Mouse (Mus musculus) testis, postnatal 14 days (tissue): ENCODE data around the gene Pnkd.
"Not testable (repeated sequence)": the region's sequence is repeated elsewhere in the genome, so short reads cannot be mapped to it uniquely, and the experiment has no call there.

ENCODE experiments used
- DNase-seq: peaks from one replicate; pipeline ENCODE4 v3.0.0; 2021; ENCODE audit warnings: low spot score

Gene Pnkd

GRCm38 (mm10) chr1:74297269-74297668, 12.5 kb downstream of the Pnkd start:
- DNase-seq: no peak

- no peak for DNase-seq
Observed at GRCm38 (mm10) chr1:74298157-74298750, 13.5 kb downstream of the Pnkd start.

- DNase-seq: no peak
Observed at GRCm38 (mm10) chr1:74298996-74299395, 14.3 kb downstream of the Pnkd start.

GRCm38 (mm10) chr1:74300347-74301110, 15.8 kb downstream of the Pnkd start:
- no peak for DNase-seq

- no peak for DNase-seq
Observed at GRCm38 (mm10) chr1:74302229-74302628, 17.5 kb downstream of the Pnkd start.

GRCm38 (mm10) chr1:74302835-74303234, 18.1 kb downstream of the Pnkd start:
- no peak for DNase-seq

- DNase-seq: peak; percentile 73
Observed at GRCm38 (mm10) chr1:74303509-74304338, 19.0 kb downstream of the Pnkd start.

GRCm38 (mm10) chr1:74304339-74304790, 19.6 kb downstream of the Pnkd start:
- no peak for DNase-seq

GRCm38 (mm10) chr1:74304946-74305345, 20.2 kb downstream of the Pnkd start:
- DNase-seq: no peak

- no peak for DNase-seq
Observed at GRCm38 (mm10) chr1:74305522-74305921, 20.8 kb downstream of the Pnkd start, which contains the start of gene Tmbim1. Gene Tmbim1 (minus strand): TSS chr1:74305622.

GRCm38 (mm10) chr1:74307146-74307545, 22.4 kb downstream of the Pnkd start:
- DNase-seq: no peak

- DNase-seq: no peak
Observed at GRCm38 (mm10) chr1:74308001-74308964, 23.6 kb downstream of the Pnkd start.

GRCm38 (mm10) chr1:74309767-74310166, 25.0 kb downstream of the Pnkd start:
- DNase-seq: no peak

GRCm38 (mm10) chr1:74313049-74313692, 28.4 kb downstream of the Pnkd start:
- no peak for DNase-seq

GRCm38 (mm10) chr1:74314796-74315195, 30.1 kb downstream of the Pnkd start:
- no peak for DNase-seq

- DNase-seq: no peak
Observed at GRCm38 (mm10) chr1:74316114-74316827, 31.5 kb downstream of the Pnkd start.

- DNase-seq: no peak
Observed at GRCm38 (mm10) chr1:74318711-74319110, 34.0 kb downstream of the Pnkd start.

- no peak for DNase-seq
Observed at GRCm38 (mm10) chr1:74321396-74321795, 36.7 kb downstream of the Pnkd start.

- not testable (repeated sequence) for DNase-seq
Observed at GRCm38 (mm10) chr1:74326916-74327315, 42.2 kb downstream of the Pnkd start.

- no peak for DNase-seq
Observed at GRCm38 (mm10) chr1:74329899-74330431, 45.2 kb downstream of the Pnkd start.
